Mouse (Mus musculus) forebrain, embryonic 15.5 days (tissue): ENCODE measurements around the gene Zfhx3. TPM values are rescaled to one million over a fixed set of nuclear protein-coding genes. Genes with fewer than 3 reads are reported as not detected.

Experiments used
- ATAC-seq: fragments of 200-750 bp; cut with Nextera tagmentation; replicated peaks from 2 replicates; pipeline ENCODE4 v1.8.0; 2017; ENCODE audit warnings: mild to moderate bottlenecking, moderate TSS enrichment, moderate library complexity
- H3K27ac ChIP-seq: fragments of 300-500 bp; sonication (generic); replicated peaks from 2 replicates; pipeline ENCODE4 v1.5.1; 2015; ENCODE audit warnings: mild to moderate bottlenecking, inconsistent platforms
- H3K27me3 ChIP-seq: fragments of 300-500 bp; sonication (generic); 2 replicates; pipeline ENCODE4 v1.6.1; 2015; ENCODE audit warnings: inconsistent platforms
- H3K36me3 ChIP-seq: fragments of 300-500 bp; sonication (generic); 2 replicates; pipeline ENCODE4 v1.6.1; 2015; ENCODE audit warnings: mild to moderate bottlenecking, inconsistent platforms
- H3K4me1 ChIP-seq: fragments of 300-500 bp; sonication (generic); 2 replicates; pipeline ENCODE4 v1.6.1; 2015; ENCODE audit warnings: inconsistent platforms
- H3K4me2 ChIP-seq: fragments of 300-500 bp; sonication (generic); replicated peaks from 2 replicates; pipeline ENCODE4 v1.6.1; 2015; ENCODE audit warnings: mild to moderate bottlenecking, inconsistent platforms
- H3K4me3 ChIP-seq: fragments of 300-500 bp; sonication (generic); 2 replicates; pipeline ENCODE4 v1.5.1; 2015; ENCODE audit warnings: mild to moderate bottlenecking, inconsistent platforms
- H3K9ac ChIP-seq: fragments of 300-500 bp; sonication (generic); replicated peaks from 2 replicates; pipeline ENCODE4 v1.6.1; 2015; ENCODE audit warnings: mild to moderate bottlenecking, inconsistent platforms
- H3K9me3 ChIP-seq: fragments of 300-500 bp; sonication (generic); 2 replicates; pipeline ENCODE4 v1.6.1; 2016; ENCODE audit warnings: inconsistent platforms
- WGBS: fragments of 180-500 bp; shearing (Covaris S2); methylation state at CpG from one replicate; pipeline ENCODE4 v1.1.7; 2015; ENCODE audit warnings: mixed read lengths; 5-methylcytosine and 5-hydroxymethylcytosine counted together
- polyA plus RNA-seq: library from polyadenylated mRNA; unstranded; fragments of >200 nt; fragmentation: Nextera tagmentation; extraction: Ambion mirVana; gene quantifications from 2 replicates; pipeline ENCODE4 v1.2.1, GENCODE M21; 2015

The Zfhx3 gene
- polyA plus RNA-seq, 1 experiment from 2014 or later = 14.9 TPM

DNA sequence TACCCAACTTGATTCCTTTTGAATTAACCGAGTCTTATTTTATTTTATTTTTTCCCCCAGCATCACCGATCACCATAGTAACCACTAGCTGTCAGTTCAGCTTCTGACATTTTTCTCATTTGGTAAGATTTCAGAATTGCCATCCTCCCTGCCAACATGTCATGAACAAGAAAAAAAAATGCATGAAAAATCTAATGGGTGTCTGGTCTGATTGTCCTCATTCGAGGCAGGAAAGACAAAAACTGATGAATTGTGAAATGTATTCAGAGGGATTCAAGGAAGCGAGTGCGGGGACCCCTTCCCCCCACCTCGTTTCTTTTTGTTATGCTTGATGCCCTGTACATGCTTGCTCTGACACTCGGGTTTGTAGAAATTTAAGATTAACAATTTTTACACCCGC, 15.1 kb downstream of the Zfhx3 start:
- Histone ChIP-seq H3K4me1 (peaks cover 18% of the 10 kb centered on the region), H3K9me3 (no peaks in the 10 kb centered on the region), H3K27me3 (peaks cover 13% of the 10 kb centered on the region; the same call in 1 of the 2 replicates), H3K27ac (no peak overlapping the region), H3K4me2 (no peak overlapping the region), H3K9ac (no peak overlapping the region), H3K4me3 (no peak overlapping the region), H3K36me3 (no peaks in the 10 kb centered on the region)
- ATAC-seq = no peak
- 50% methylated on average over 8 of the region's 8 CpGs for WGBS

DNA sequence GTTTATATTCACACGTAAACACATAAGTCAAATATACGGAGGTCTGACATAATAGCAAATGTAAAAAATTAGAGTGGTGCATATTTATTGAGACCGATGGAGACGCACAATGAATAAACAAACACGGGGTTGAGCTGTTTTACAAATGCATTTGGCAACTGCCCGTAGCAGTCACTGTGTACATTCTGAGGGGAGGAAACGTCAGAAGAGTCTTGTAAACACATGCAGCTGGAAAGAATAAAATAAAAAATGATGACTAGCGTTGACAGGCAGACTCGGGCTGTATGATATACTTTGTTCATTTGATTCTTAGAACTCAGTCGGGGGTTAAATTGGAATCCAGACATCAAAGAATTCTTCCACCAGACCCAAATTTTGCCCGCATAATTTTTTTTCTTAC, 18.0 kb downstream of the Zfhx3 start:
- H3K9me3 ChIP-seq = no peaks in the 10 kb centered on the region
- peaks cover 18% of the 10 kb centered on the region for H3K4me1 ChIP-seq
- no peak overlapping the region for H3K9ac ChIP-seq
- no peaks in the 10 kb centered on the region for H3K36me3 ChIP-seq
- no peak overlapping the region for H3K27ac ChIP-seq
- H3K4me2 ChIP-seq = no peak overlapping the region
- no peak overlapping the region for H3K4me3 ChIP-seq
- 53% methylated on average over 11 of the region's 11 CpGs for WGBS
- no peak for ATAC-seq
- 0 out of 2 replicates have a peak, but pooled peaks cover 2% of the 10 kb centered on the region for H3K27me3 ChIP-seq

GRCm38 (mm10) chr8:107960878-107961277, 18.4 kb downstream of the Zfhx3 start:
- H3K27me3 ChIP-seq = no peaks in the 10 kb centered on the region
- no peaks in the 10 kb centered on the region for H3K9me3 ChIP-seq
- H3K4me2 ChIP-seq = no peak overlapping the region
- no peaks in the 10 kb centered on the region for H3K36me3 ChIP-seq
- no peak overlapping the region for H3K4me3 ChIP-seq
- H3K27ac ChIP-seq = no peak overlapping the region
- no peak for ATAC-seq
- H3K9ac ChIP-seq = no peak overlapping the region
- WGBS = 63% methylated on average over 8 of the region's 8 CpGs
- peaks cover 18% of the 10 kb centered on the region for H3K4me1 ChIP-seq

- no peaks in the 10 kb centered on the region for H3K4me1 ChIP-seq
- ATAC-seq = no peak
- no peaks in the 10 kb centered on the region for H3K9me3 ChIP-seq
- 92% methylated on average over 4 of the region's 4 CpGs for WGBS
- no peak overlapping the region for H3K27ac ChIP-seq
- no peaks in the 10 kb centered on the region for H3K36me3 ChIP-seq
- no peak overlapping the region for H3K9ac ChIP-seq
- H3K27me3 ChIP-seq = no peaks in the 10 kb centered on the region
- H3K4me3 ChIP-seq = no peak overlapping the region
- no peak overlapping the region for H3K4me2 ChIP-seq
These were observed 29.8 kb downstream of the Zfhx3 start for GRCm38 (mm10) chr8:107972198-107972597.

GRCm38 (mm10) chr8:107974451-107974850, 32.0 kb downstream of the Zfhx3 start:
- H3K9ac ChIP-seq = no peak overlapping the region

DNA sequence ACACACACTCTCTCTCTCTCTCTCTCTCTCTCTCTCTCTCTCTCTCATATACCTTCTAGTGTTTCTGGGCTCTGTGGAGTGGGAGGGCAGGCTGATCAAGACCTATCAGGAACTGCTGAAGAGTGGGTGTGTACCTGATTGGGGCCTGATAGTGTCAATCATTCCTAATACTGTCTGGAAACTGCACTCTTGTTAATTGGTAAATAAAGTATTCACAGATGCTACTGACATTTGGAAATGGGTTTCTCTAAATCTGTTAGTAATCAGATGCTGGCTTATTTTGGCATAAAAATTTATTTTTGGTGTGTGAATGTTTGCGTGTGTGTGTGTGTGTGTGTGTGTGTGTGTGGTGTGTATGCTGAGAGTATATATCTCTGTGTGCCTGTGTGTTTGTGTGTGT, 35.8 kb downstream of the Zfhx3 start:
- Histone ChIP-seq H3K36me3 (no peaks in the 10 kb centered on the region), H3K27me3 (no peaks in the 10 kb centered on the region), H3K27ac (no peak overlapping the region), H3K9ac (no peak overlapping the region), H3K4me1 (peaks cover 11% of the 10 kb centered on the region), H3K4me2 (no peak overlapping the region), H3K9me3 (no peaks in the 10 kb centered on the region), H3K4me3 (no peak overlapping the region)
- ATAC-seq = peak; percentile 60
- 72% methylated on average over 1 of the region's 1 CpGs for WGBS

More at GRCm38 (mm10) chr8:107974451-107974850, 32.0 kb downstream of the Zfhx3 start:
- H3K9me3 ChIP-seq = no peaks in the 10 kb centered on the region
- 78% methylated on average over 13 of the region's 13 CpGs for WGBS
- H3K27ac ChIP-seq = no peak overlapping the region
- no peak overlapping the region for H3K4me2 ChIP-seq
- no peaks in the 10 kb centered on the region for H3K4me1 ChIP-seq
- H3K27me3 ChIP-seq = no peaks in the 10 kb centered on the region
- no peaks in the 10 kb centered on the region for H3K36me3 ChIP-seq
- no peak for ATAC-seq
- H3K4me3 ChIP-seq = no peak overlapping the region

GRCm38 (mm10) chr8:107980618-107981017, 38.2 kb downstream of the Zfhx3 start:
- no peak overlapping the region for H3K9ac ChIP-seq
- H3K27ac ChIP-seq = 0 out of 2 replicates have a peak overlapping the region, but pooled peaks have one; percentile 25
- peaks cover under 1% of the 10 kb centered on the region; the same call in 1 of the 2 replicates for H3K27me3 ChIP-seq
- H3K4me1 ChIP-seq = peaks cover 11% of the 10 kb centered on the region
- H3K4me3 ChIP-seq = no peak overlapping the region
- H3K9me3 ChIP-seq = no peaks in the 10 kb centered on the region
- no peaks in the 10 kb centered on the region for H3K36me3 ChIP-seq
- WGBS = 29% methylated on average over 10 of the region's 10 CpGs
- no peak for ATAC-seq
- H3K4me2 ChIP-seq = no peak overlapping the region

DNA sequence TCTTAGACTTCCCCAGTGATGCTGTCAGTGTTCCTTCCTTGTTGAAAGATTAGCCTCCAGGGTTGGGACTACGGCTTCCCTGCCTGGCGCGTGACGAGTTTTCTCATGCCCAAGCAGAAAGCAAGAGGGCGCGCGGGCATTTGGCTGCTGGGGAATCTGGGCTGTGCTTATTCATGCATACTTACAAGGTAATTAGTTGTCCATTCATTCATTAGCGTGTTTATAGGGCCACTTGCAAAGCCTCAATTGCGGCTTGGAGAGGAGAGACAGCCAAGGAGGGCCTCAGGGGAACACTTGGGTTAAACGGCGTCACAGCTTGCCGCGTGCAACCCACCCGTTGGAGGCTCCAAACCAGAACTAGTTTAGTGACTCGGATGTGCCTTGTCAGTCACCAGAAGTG, 44.2 kb downstream of the Zfhx3 start:
- peak overlapping the region; percentile 36 for H3K4me2 ChIP-seq
- H3K27me3 ChIP-seq = peaks cover 14% of the 10 kb centered on the region; the same call in 1 of the 2 replicates
- H3K4me3 ChIP-seq = no peak overlapping the region
- peaks cover 13% of the 10 kb centered on the region for H3K4me1 ChIP-seq
- peak; percentile 72 for ATAC-seq
- H3K9me3 ChIP-seq = no peaks in the 10 kb centered on the region
- no peak overlapping the region for H3K27ac ChIP-seq
- no peak overlapping the region for H3K9ac ChIP-seq
- 10% methylated on average over 15 of the region's 15 CpGs for whole genome bisulfite sequencing
- H3K36me3 ChIP-seq = no peaks in the 10 kb centered on the region

DNA sequence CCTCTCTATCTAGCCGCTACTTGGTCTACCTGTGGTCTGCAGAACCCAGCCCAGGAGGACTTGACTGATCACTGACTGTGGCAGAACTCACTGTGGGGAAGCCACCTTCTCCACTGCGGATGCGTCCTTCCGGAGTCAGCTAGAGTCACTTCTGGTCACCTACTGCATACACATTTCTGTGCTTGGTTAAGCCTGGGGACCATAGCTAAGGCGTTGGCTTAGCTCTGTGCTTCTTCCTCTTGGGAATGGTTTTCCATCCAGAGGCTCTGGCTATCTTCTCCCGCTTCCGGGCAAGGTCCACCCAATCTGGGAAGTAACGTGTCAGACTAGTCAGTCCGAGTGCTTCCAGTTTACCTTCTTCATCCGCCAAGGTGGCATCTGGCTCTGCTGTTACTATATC, 56.4 kb downstream of the Zfhx3 start:
- no peak overlapping the region for H3K4me3 ChIP-seq
- no peak overlapping the region for H3K9ac ChIP-seq
- H3K9me3 ChIP-seq = no peaks in the 10 kb centered on the region
- H3K4me1 ChIP-seq = 0 out of 2 replicates have a peak, but pooled peaks cover 2% of the 10 kb centered on the region
- no peak for ATAC-seq
- H3K27me3 ChIP-seq = no peaks in the 10 kb centered on the region
- no peaks in the 10 kb centered on the region for H3K36me3 ChIP-seq
- WGBS = 94% methylated on average over 10 of the region's 10 CpGs
- no peak overlapping the region for H3K4me2 ChIP-seq
- no peak overlapping the region for H3K27ac ChIP-seq

- no peaks in the 10 kb centered on the region for H3K9me3 ChIP-seq
- ATAC-seq = no peak
- H3K27ac ChIP-seq = no peak overlapping the region
- no peak overlapping the region for H3K4me3 ChIP-seq
- H3K4me2 ChIP-seq = 0 out of 2 replicates have a peak overlapping the region, but pooled peaks have one; percentile 2
- 38% methylated on average over 11 of the region's 11 CpGs for WGBS
- no peaks in the 10 kb centered on the region for H3K27me3 ChIP-seq
- H3K36me3 ChIP-seq = no peaks in the 10 kb centered on the region
- H3K9ac ChIP-seq = no peak overlapping the region
- H3K4me1 ChIP-seq = peaks cover 11% of the 10 kb centered on the region
These were observed 69.1 kb downstream of the Zfhx3 start for GRCm38 (mm10) chr8:108011516-108011915.

DNA sequence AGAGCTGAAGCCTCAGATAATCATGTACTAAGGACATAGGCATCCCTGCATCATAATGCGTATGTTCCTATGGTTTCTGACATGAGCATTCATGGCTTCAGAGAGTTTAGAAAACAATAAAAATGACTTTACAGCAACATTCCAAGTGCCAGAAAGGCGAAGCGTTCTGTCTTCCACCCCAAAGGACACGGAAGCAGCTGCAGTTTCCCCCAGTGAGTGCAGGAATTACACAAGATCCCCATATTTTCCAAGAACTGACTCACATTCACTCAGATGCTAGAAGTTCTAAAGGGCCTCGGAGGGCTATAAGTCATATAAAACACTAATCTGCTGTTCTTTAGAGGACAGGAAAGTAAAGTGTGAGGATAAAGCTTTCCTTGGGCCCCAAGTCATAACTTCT, 75.3 kb downstream of the Zfhx3 start:
- H3K4me2 ChIP-seq = no peak overlapping the region
- no peak overlapping the region for H3K9ac ChIP-seq
- H3K27ac ChIP-seq = no peak overlapping the region
- 94% methylated on average over 5 of the region's 5 CpGs for WGBS
- H3K4me3 ChIP-seq = no peak overlapping the region
- H3K4me1 ChIP-seq = no peaks in the 10 kb centered on the region
- no peaks in the 10 kb centered on the region for H3K27me3 ChIP-seq
- no peaks in the 10 kb centered on the region for H3K36me3 ChIP-seq
- no peak for ATAC-seq
- H3K9me3 ChIP-seq = no peaks in the 10 kb centered on the region

DNA sequence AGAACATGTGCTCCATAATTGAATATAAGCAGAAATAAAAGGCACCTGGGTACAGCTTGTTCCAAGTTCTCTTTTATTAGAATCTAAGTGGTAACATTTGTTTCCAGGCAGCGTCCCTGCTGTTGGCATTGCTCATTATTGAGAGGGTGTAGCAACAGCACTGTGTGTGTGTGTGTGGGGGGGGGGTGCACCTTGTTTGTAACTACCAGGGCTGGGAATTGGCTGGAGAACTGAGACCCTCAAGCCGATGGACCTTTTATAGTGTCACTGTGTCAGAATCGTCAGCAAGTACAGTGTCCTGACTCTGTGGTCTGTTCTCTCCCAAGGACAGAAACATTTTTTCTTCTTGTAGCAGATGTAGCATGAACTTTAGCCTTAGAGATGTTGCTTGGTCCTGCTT, 77.2 kb downstream of the Zfhx3 start:
- Histone ChIP-seq H3K4me1 (no peaks in the 10 kb centered on the region), H3K27ac (no peak overlapping the region), H3K4me3 (no peak overlapping the region), H3K9me3 (no peaks in the 10 kb centered on the region), H3K9ac (no peak overlapping the region), H3K27me3 (no peaks in the 10 kb centered on the region), H3K36me3 (no peaks in the 10 kb centered on the region), H3K4me2 (no peak overlapping the region)
- 62% methylated on average over 3 of the region's 3 CpGs for WGBS
- no peak for ATAC-seq

DNA sequence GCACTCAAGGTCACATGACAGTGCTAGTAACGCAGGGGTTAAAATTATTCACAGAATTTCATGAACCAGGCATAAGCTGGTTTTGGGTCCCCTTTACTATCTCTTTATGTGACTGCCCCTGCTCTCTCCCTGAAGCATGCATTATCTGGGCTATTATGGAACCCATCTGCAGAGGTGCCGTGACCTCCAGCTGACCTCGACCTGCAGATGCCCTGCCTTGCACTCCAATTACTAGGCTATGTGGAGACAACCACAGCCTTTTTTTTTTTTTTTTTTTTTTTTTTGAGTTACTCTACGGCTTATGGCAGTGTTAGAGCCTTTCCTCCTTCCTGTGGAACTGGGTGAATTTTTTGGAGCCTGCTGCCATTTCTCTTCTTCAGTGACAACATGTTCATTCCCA, 80.0 kb downstream of the Zfhx3 start:
- no peaks in the 10 kb centered on the region for H3K4me1 ChIP-seq
- no peak overlapping the region for H3K4me2 ChIP-seq
- H3K9me3 ChIP-seq = no peaks in the 10 kb centered on the region
- H3K36me3 ChIP-seq = no peaks in the 10 kb centered on the region
- no peaks in the 10 kb centered on the region for H3K27me3 ChIP-seq
- no peak overlapping the region for H3K27ac ChIP-seq
- ATAC-seq = no peak
- H3K9ac ChIP-seq = no peak overlapping the region
- WGBS = 65% methylated on average over 4 of the region's 4 CpGs
- H3K4me3 ChIP-seq = no peak overlapping the region
